Mouse (Mus musculus): ENCODE data around the gene Lmtk3.

GRCm38 (mm10) chr7:45787642-45788041 lies 4.1 kb downstream of the Lmtk3 start:
- TF ChIP-seq GATA1 (IDR thresholded peaks at IDR 0.05; ENCODE audit: borderline replicate concordance, low read length) (no peak), FLI1 (IDR thresholded peaks at IDR 0.05; ENCODE audit: low read length) (no peak)
